Mouse (Mus musculus): ENCODE measurements at regions not wholly inside any gene's neighbourhood (a gene's known extent, or its start where the extent isn't known, plus 50 kb on each side); places are given as distances from the start of the nearest gene placed in this dataset.
A peak's percentile ranks its signal among the peaks of the same experiment; 100 is the strongest.

DNA sequence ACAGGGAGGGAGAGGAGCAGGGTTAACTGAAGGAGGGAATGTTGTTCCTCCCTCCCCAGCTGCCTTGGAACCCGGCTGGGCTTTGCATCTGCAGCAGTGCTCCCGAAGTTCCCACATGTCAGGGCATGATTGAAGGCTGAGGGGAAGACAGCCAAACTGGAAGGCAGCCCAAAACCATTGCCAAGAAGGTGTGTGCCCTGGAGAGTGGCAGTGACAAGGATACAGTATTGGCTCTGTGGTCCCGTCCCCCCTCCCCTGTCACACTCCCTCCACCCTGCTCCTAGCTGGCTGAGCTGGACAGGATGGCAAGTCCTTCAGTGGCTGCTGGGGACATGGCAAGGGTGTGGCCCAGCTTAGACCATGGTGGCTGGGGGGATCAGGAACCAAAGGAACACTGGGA is 79.1 kb downstream of the Cyp26b1 start:
- Histone ChIP-seq H3K9ac (no peak overlapping the region), H3K27ac (no peak overlapping the region), H3K9me3 (replicated peaks) (no peaks in the 10 kb centered on the region), H3K4me2 (no peak overlapping the region), H3K36me3 (ENCODE audit: poor library complexity, severe bottlenecking) (no peaks in the 10 kb centered on the region), H3K4me3 (no peak overlapping the region), H3K27me3 (no peaks in the 10 kb centered on the region), H3K4me1 (no peaks in the 10 kb centered on the region)
- 30% methylated on average over 3 of the region's 3 CpGs for WGBS
- 0 out of 2 replicates have a peak, but pooled peaks have one; percentile 13 for ATAC-seq

DNA sequence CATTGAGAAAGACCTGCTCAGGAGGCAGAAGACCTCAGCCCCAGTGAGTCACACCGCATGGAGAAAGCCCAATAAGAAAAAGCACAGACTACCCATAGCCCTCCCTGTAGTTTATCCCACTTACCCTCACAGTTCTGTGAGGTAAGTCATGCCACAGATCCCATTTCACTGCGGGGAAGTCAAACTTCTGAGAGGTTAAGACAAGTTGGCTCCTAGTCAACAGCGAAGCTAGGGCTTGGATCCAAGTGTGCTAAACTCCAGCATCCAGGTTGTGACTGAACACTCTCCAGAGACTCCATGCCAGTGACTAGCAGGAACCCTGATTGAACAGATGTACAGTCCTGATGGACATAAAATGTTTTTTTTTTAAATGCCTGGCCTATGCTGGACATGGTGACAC is 85.1 kb downstream of the Cyp26b1 start:
- no peak overlapping the region for H3K4me2 ChIP-seq
- 92% methylated on average over 3 of the region's 3 CpGs for WGBS
- H3K27ac ChIP-seq, result no peak overlapping the region
- no peaks in the 10 kb centered on the region for H3K36me3 ChIP-seq (ENCODE audit: poor library complexity, severe bottlenecking)
- no peak overlapping the region for H3K4me3 ChIP-seq
- ATAC-seq, result no peak
- no peaks in the 10 kb centered on the region for H3K27me3 ChIP-seq
- H3K4me1 ChIP-seq, result no peaks in the 10 kb centered on the region
- H3K9me3 ChIP-seq (replicated peaks), result no peaks in the 10 kb centered on the region
- no peak overlapping the region for H3K9ac ChIP-seq

DNA sequence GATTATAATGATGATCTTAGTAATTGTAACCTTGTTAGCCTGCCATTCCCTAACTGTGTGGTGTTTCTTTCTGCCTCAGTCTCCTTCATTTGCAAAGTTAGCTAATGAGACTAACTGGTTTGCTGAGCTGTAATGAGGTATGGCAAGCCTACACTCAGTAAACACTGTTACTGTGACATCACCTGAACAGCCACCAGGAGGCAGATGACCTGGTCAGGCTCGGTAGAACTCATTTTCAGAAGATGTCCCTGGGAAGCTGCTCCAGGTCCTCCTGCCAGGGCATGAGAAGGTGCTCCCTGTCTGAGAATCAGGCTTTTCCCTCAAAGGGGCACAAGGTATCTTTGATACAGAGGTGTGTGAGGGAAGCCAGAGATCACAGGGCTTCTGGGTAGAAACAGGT is 87.0 kb downstream of the Cyp26b1 start:
- Histone ChIP-seq H3K27ac (no peak overlapping the region), H3K27me3 (no peaks in the 10 kb centered on the region), H3K4me1 (no peaks in the 10 kb centered on the region), H3K4me2 (no peak overlapping the region), H3K36me3 (ENCODE audit: poor library complexity, severe bottlenecking) (no peaks in the 10 kb centered on the region), H3K9me3 (replicated peaks) (no peaks in the 10 kb centered on the region), H3K4me3 (no peak overlapping the region), H3K9ac (no peak overlapping the region)
- ATAC-seq, result no peak
- 44% methylated on average over 1 of the region's 1 CpGs for WGBS

DNA sequence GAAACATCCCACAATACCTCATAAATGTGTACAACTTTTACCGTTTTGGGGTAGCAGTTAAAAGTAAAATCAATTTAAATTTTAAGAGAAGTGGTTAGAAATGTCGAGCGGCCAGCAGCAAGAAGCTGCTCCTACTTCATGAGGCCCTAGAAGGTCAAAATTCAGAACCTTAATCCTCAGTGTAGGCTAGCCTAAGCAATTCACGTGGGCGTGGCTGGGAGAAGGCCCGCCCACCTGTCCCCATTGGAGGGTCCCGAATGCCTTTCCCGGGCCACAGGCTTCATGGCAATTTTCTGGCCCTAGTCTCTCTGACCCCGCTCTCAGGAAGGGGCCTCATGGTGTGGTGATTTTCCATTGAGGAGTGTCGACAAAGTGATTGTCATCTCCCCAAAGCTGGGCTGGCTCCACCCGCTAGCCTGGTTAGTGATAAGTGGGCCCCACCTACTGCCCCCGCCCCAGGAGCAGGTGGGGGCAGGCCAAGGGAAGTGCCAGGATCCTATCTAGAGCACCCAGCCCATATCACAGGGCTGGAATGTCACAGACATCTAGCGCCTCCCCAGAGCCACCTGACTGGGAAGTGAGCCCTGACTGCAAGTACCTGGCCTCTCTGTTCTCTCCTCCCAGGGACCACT is 93.3 kb downstream of the Cyp26b1 start:
- no peak overlapping the region for H3K4me3 ChIP-seq
- no peaks in the 10 kb centered on the region for H3K27me3 ChIP-seq
- no peak overlapping the region for H3K9ac ChIP-seq
- no peaks in the 10 kb centered on the region for H3K36me3 ChIP-seq (ENCODE audit: poor library complexity, severe bottlenecking)
- no peaks in the 10 kb centered on the region for H3K4me1 ChIP-seq
- no peaks in the 10 kb centered on the region for H3K9me3 ChIP-seq (replicated peaks)
- 54% methylated on average over 13 of the region's 13 CpGs for WGBS
- no peak for ATAC-seq
- H3K27ac ChIP-seq, result no peak overlapping the region
- no peak overlapping the region for H3K4me2 ChIP-seq

DNA sequence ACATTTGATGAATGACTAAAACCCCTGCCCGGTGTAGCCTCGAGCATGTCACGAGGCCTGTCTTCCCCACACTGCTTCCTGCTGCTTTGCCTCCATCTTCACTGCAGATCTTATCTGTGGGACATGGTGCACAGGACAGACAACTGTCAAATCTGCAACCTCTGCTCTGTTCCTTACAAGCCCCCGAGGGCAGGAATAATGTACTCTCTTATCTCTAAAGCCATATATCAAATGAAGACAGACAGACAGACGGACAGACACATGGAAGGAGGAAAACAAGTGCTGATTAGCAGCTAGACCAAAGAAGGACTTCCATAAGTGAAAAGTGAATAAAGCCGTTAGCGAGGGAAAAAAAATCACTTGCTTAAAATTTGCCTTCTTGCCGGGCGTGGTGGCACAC is 95.6 kb downstream of the Cyp26b1 start:
- H3K27ac ChIP-seq, result no peak overlapping the region
- H3K27me3 ChIP-seq, result no peaks in the 10 kb centered on the region
- H3K36me3 ChIP-seq (ENCODE audit: poor library complexity, severe bottlenecking), result no peaks in the 10 kb centered on the region
- no peak overlapping the region for H3K9ac ChIP-seq
- no peak overlapping the region for H3K4me2 ChIP-seq
- H3K9me3 ChIP-seq (replicated peaks), result no peaks in the 10 kb centered on the region
- WGBS, result 90% methylated on average over 9 of the region's 9 CpGs
- no peak overlapping the region for H3K4me3 ChIP-seq
- no peak for ATAC-seq
- H3K4me1 ChIP-seq, result peaks cover 3% of the 10 kb centered on the region; the same call in 1 of the 2 replicates

DNA sequence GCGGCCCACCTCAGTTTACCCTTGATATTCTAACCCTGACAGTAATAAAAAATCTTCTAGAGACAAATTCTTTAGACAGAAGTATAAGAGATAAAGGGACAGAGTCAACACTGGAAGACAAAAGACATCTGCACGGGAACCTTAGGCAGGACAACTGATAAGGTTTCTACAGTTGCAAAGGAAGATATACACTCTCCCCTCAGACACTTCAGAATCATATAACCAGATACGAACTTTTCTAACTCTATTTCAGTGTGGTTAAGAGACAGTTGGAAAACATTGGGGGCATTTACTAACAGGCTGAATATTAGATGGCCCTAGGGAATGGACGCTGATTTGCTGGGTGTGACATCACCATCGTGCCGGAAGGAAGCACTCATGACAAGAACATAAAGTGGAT is 100.0 kb downstream of the Cyp26b1 start:
- Histone ChIP-seq H3K9me3 (replicated peaks) (no peaks in the 10 kb centered on the region), H3K36me3 (ENCODE audit: poor library complexity, severe bottlenecking) (no peaks in the 10 kb centered on the region), H3K4me1 (peaks cover 3% of the 10 kb centered on the region; the same call in 1 of the 2 replicates), H3K9ac (no peak overlapping the region), H3K4me2 (no peak overlapping the region), H3K27ac (no peak overlapping the region), H3K27me3 (no peaks in the 10 kb centered on the region), H3K4me3 (no peak overlapping the region)
- WGBS, result 93% methylated on average over 6 of the region's 6 CpGs
- no peak for ATAC-seq

DNA sequence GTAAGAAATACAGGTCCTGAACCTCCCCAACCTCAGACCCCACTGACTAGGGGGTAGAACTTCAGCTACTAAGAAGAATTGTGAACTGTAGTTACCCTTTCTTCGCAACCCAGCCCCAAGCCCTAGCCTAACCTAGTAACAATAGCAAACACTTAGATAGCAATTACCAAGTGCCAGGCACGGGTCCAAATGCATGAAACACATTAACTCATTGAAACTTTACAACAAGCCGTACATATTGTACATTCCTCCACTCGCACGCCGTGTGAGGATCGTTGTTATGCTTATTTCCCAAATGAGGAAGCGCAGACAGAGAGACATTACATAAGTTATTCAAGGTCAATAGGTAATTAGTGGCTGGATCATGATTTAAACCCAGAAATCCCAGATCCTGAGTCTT is 100.5 kb downstream of the Cyp26b1 start:
- no peaks in the 10 kb centered on the region for H3K36me3 ChIP-seq (ENCODE audit: poor library complexity, severe bottlenecking)
- H3K27ac ChIP-seq, result no peak overlapping the region
- no peak for ATAC-seq
- H3K4me1 ChIP-seq, result peaks cover 3% of the 10 kb centered on the region; the same call in 1 of the 2 replicates
- H3K4me2 ChIP-seq, result no peak overlapping the region
- WGBS, result 72% methylated on average over 8 of the region's 8 CpGs
- no peaks in the 10 kb centered on the region for H3K27me3 ChIP-seq
- H3K9ac ChIP-seq, result no peak overlapping the region
- no peak overlapping the region for H3K4me3 ChIP-seq
- no peaks in the 10 kb centered on the region for H3K9me3 ChIP-seq (replicated peaks)

DNA sequence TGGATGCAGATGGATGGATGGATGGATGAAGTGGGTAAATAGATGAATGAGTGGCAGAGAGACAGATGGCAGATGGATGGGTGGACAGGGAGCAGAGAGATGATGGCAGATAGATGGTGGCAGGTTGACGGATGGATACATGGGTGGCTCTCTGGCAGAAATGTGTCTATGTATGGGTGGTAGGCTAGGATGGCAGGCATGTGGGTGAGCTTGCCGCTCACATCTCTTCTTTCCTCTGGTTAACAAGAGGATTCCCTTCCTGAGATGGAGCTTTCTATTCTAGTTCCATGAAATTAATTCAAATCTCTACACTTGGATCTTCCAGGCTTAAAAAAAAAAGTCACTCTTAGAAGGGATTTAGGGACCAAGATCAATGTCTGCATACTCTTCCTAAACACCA is 101.1 kb downstream of the Cyp26b1 start:
- WGBS, result 92% methylated on average over 2 of the region's 2 CpGs

DNA sequence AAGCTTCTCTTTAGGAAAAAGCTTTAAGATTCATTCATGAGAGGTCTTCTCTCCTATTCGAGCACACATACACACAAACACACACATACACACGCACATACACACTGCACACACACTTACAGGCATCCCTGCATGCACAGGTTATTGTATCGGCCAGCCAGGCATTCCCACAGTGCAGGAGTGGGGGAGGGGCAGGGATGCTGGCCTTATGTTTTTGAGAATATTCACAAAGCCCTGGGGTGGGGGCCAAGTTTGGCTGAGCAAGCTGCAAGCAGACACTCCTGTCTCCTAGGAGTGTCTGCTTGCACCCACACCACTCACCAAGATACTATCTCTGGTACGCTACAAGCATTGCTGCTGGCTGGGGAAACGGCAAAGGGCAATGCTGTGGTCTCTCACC is 102.6 kb downstream of the Cyp26b1 start:
- WGBS, result 80% methylated on average over 5 of the region's 5 CpGs
- H3K36me3 ChIP-seq (ENCODE audit: poor library complexity, severe bottlenecking), result no peaks in the 10 kb centered on the region
- no peak for ATAC-seq
- peaks cover 3% of the 10 kb centered on the region; the same call in 1 of the 2 replicates for H3K4me1 ChIP-seq
- H3K4me3 ChIP-seq, result no peak overlapping the region
- no peaks in the 10 kb centered on the region for H3K27me3 ChIP-seq
- H3K9me3 ChIP-seq (replicated peaks), result no peaks in the 10 kb centered on the region
- no peak overlapping the region for H3K4me2 ChIP-seq
- H3K9ac ChIP-seq, result no peak overlapping the region
- no peak overlapping the region for H3K27ac ChIP-seq

More for the DNA sequence above, 101.1 kb downstream of the Cyp26b1 start:
- H3K4me1 ChIP-seq, result peaks cover 3% of the 10 kb centered on the region; the same call in 1 of the 2 replicates
- no peak overlapping the region for H3K9ac ChIP-seq
- H3K36me3 ChIP-seq (ENCODE audit: poor library complexity, severe bottlenecking), result no peaks in the 10 kb centered on the region
- no peak overlapping the region for H3K4me2 ChIP-seq
- H3K27me3 ChIP-seq, result no peaks in the 10 kb centered on the region
- ATAC-seq, result no peak
- no peak overlapping the region for H3K4me3 ChIP-seq
- H3K27ac ChIP-seq, result no peak overlapping the region
- H3K9me3 ChIP-seq (replicated peaks), result no peaks in the 10 kb centered on the region

DNA sequence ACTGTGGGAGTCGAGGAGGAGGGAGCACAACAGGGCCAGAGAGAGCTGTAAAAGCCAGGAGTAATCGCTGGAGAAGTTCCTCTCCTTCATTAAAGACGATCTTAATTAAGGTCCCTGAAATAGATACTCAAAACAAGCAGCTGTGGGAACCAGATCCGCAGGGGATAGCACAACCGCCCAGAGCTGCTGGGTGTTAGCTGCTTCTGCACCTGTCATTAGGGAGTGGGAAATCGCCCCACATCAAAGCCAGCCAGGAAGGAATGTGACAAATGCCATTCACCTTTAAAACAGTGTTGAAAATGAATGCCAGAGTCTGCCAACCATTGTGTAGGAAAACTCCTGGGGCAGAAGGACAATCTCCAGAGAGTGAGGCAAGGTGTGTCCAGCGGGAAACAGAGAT is 112.5 kb downstream of the Cyp26b1 start:
- H3K9me3 ChIP-seq (replicated peaks), result no peaks in the 10 kb centered on the region
- 32% methylated on average over 7 of the region's 7 CpGs for WGBS
- no peak for ATAC-seq
- no peak overlapping the region for H3K9ac ChIP-seq
- peaks cover 12% of the 10 kb centered on the region; the same call in 1 of the 2 replicates for H3K4me1 ChIP-seq
- H3K36me3 ChIP-seq (ENCODE audit: poor library complexity, severe bottlenecking), result no peaks in the 10 kb centered on the region
- no peaks in the 10 kb centered on the region for H3K27me3 ChIP-seq
- no peak overlapping the region for H3K4me3 ChIP-seq
- no peak overlapping the region for H3K4me2 ChIP-seq
- H3K27ac ChIP-seq, result no peak overlapping the region

DNA sequence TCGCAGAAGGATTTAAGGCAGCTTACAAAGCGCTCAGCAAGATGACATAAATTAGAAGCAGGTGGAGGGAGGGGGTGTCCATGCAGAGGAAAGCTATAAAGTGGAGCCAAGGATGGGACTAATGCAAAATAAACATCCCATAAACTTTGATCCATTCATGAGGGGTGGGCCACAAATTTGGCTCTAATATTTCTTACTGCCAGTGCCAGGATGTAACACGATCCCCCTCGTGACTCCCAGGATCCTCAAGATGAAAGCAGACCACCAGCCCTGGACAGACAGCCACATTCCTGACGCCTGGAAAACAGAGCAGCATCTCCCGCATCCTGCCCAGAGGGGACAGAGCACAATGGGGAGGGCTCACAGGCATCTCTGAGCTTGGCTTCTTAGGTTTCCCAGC is 116.6 kb downstream of the Cyp26b1 start:
- H3K27ac ChIP-seq, result no peak overlapping the region
- H3K9ac ChIP-seq, result no peak overlapping the region
- no peaks in the 10 kb centered on the region for H3K9me3 ChIP-seq (replicated peaks)
- no peak overlapping the region for H3K4me2 ChIP-seq
- no peak for ATAC-seq
- peaks cover 12% of the 10 kb centered on the region; the same call in 1 of the 2 replicates for H3K4me1 ChIP-seq
- no peak overlapping the region for H3K4me3 ChIP-seq
- 50% methylated on average over 6 of the region's 6 CpGs for WGBS
- H3K36me3 ChIP-seq (ENCODE audit: poor library complexity, severe bottlenecking), result no peaks in the 10 kb centered on the region
- H3K27me3 ChIP-seq, result no peaks in the 10 kb centered on the region

DNA sequence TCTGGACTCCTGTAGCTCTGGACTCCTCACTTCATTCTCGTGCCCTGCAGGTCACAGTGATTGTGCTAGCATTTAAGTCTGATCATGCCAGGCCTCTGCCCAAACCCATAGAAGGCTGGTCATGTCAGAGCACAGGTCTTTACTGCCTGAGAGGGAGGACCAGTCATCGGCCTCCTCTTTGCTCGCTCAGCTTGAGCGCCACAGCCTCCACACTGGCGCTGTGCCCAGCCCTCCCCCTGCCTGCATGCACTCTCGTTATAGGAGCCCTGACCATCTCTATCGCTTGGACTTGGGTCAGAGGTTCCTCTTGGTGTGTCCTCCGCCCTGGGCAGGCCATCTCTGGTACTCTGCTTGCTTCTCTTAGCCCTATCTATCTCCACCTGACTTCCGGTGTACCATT is 117.2 kb downstream of the Cyp26b1 start:
- Histone ChIP-seq H3K36me3 (ENCODE audit: poor library complexity, severe bottlenecking) (no peaks in the 10 kb centered on the region), H3K27me3 (no peaks in the 10 kb centered on the region), H3K4me2 (no peak overlapping the region), H3K9me3 (replicated peaks) (no peaks in the 10 kb centered on the region), H3K9ac (no peak overlapping the region), H3K27ac (no peak overlapping the region), H3K4me1 (peaks cover 12% of the 10 kb centered on the region; the same call in 1 of the 2 replicates), H3K4me3 (no peak overlapping the region)
- 58% methylated on average over 9 of the region's 9 CpGs for WGBS
- no peak for ATAC-seq

DNA sequence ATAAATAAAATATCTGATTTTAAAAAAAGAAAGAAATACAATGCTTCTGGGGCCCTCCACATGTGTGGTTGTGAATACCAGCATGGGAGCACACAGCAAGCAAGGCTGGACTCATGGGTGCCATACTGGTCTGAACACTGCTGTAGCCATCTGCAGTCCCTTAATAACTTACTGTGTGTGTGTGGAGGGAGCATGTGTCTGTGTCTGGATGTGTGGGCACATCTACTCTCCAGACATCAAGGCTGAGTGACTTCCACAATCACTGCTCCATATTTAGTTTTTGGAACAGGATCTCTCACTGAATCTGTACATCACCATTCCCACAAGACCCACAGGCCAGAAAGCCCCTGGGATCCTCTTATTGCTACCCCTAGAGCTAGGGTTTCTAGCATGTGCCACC is 118.9 kb downstream of the Cyp26b1 start:
- ATAC-seq, result no peak
- H3K27me3 ChIP-seq, result no peaks in the 10 kb centered on the region
- no peak overlapping the region for H3K4me2 ChIP-seq

More for the DNA sequence above, 118.9 kb downstream of the Cyp26b1 start:
- H3K36me3 ChIP-seq (ENCODE audit: poor library complexity, severe bottlenecking), result no peaks in the 10 kb centered on the region
- H3K9me3 ChIP-seq (replicated peaks), result no peaks in the 10 kb centered on the region
- H3K9ac ChIP-seq, result no peak overlapping the region
- peaks cover 12% of the 10 kb centered on the region; the same call in 1 of the 2 replicates for H3K4me1 ChIP-seq
- no peak overlapping the region for H3K27ac ChIP-seq
- H3K4me3 ChIP-seq, result no peak overlapping the region
